Mouse (Mus musculus) liver, adult 2 months (tissue): ENCODE results near the gene Mapk13. TPM values are rescaled to one million over a fixed set of nuclear protein-coding genes. Genes with fewer than 3 reads are reported as not detected.

ENCODE experiments used
- DNase-seq: peaks from one replicate; pipeline ENCODE4 v3.0.0-alpha.2; 2011; ENCODE audit warnings: low read depth, low spot score; ENCODE audit errors: extremely low read depth
- H3K27ac ChIP-seq: fragments of 200-500 bp; replicated peaks from 2 replicates; pipeline ENCODE4 v1.5.1; 2012; ENCODE audit warnings: low read depth, mild to moderate bottlenecking, control low read depth, inconsistent platforms, low read length; ENCODE audit not compliant: insufficient read depth
- H3K27me3 ChIP-seq: fragments of 200-500 bp; 2 replicates; pipeline ENCODE4 v1.6.1; 2012; ENCODE audit warnings: mild to moderate bottlenecking, moderate library complexity, low read length, inconsistent platforms; ENCODE audit not compliant: control insufficient read depth, insufficient read depth
- H3K36me3 ChIP-seq: fragments of 200-500 bp; 2 replicates; pipeline ENCODE4 v1.6.1; 2012; ENCODE audit warnings: low read length, inconsistent platforms; ENCODE audit not compliant: control insufficient read depth, insufficient read depth
- H3K4me1 ChIP-seq: fragments of 200-500 bp; 2 replicates; pipeline ENCODE4 v1.6.1; 2011; ENCODE audit warnings: low read length; ENCODE audit not compliant: control insufficient read depth, insufficient read depth
- H3K4me3 ChIP-seq: fragments of 200-500 bp; 2 replicates; pipeline ENCODE4 v1.5.1; 2011; ENCODE audit warnings: low read depth, mild to moderate bottlenecking, control low read depth, low read length, moderate library complexity; ENCODE audit not compliant: insufficient read depth
- H3K79me2 ChIP-seq: fragments of 200-500 bp; 2 replicates; pipeline ENCODE4 v1.6.1; 2012; ENCODE audit warnings: inconsistent platforms, mild to moderate bottlenecking, low read length, moderate library complexity; ENCODE audit not compliant: control insufficient read depth, insufficient read depth
- H3K9ac ChIP-seq: fragments of 200-500 bp; 2 replicates; pipeline ENCODE4 v1.6.1; 2012; ENCODE audit warnings: low read depth, mild to moderate bottlenecking, control low read depth, inconsistent platforms, low read length
- CTCF ChIP-seq: fragments of 200-500 bp; IDR thresholded peaks from 2 replicates; pipeline ENCODE4 v1.5.1; 2011; ENCODE audit warnings: low read depth, low read length, control low read depth
- POLR2A ChIP-seq: fragments of 200-500 bp; IDR thresholded peaks from 2 replicates; pipeline ENCODE4 v1.6.1; 2011; ENCODE audit warnings: low read length, control low read depth; ENCODE audit not compliant: insufficient read depth; ENCODE audit errors: extremely low read depth
- WGBS: fragments of 180-500 bp; shearing (Covaris S2); methylation state at CpG from one replicate; pipeline ENCODE4 v1.1.7; 2018; 5-methylcytosine and 5-hydroxymethylcytosine counted together
- polyA plus RNA-seq: library from polyadenylated mRNA; depleted of rRNA; stranded (reverse); fragments of >200 nt; gene quantifications from 2 replicates; pipeline ENCODE4 v1.2.3, GENCODE M21; 2012
- total RNA-seq: library from RNA; depleted of rRNA; stranded (reverse); fragments of >200 nt; gene quantifications from 2 replicates; pipeline ENCODE4 v1.2.3, GENCODE M21; 2014

Mapk13 gene
- total and polyA plus RNA-seq, 2 experiments = 0.22 to 0.65 TPM

- no peaks in the 10 kb centered on the region for H3K79me2 ChIP-seq
- no peak overlapping the region for H3K27ac ChIP-seq
- TF ChIP-seq CTCF (no peak), POLR2A (no peak)
- H3K36me3 ChIP-seq = no peaks in the 10 kb centered on the region
- no peak overlapping the region for H3K4me3 ChIP-seq
- DNase-seq = peak; percentile 84
- no peaks in the 10 kb centered on the region for H3K4me1 ChIP-seq
- H3K27me3 ChIP-seq = no peaks in the 10 kb centered on the region
- WGBS = 69% methylated on average over 16 of the region's 16 CpGs
- no peak overlapping the region for H3K9ac ChIP-seq
Measured at GRCm38 (mm10) chr17:28777231-28778005, 8.3 kb downstream of the Mapk13 start.

- Histone ChIP-seq H3K79me2 (no peaks in the 10 kb centered on the region), H3K36me3 (no peaks in the 10 kb centered on the region), H3K4me1 (no peaks in the 10 kb centered on the region), H3K4me3 (no peak overlapping the region), H3K27me3 (no peaks in the 10 kb centered on the region), H3K9ac (no peak overlapping the region), H3K27ac (no peak overlapping the region)
- WGBS = 90% methylated on average over 3 of the region's 3 CpGs
- no peak for TF ChIP-seq POLR2A
- TF ChIP-seq CTCF = no peak
- DNase-seq = no peak
Measured at GRCm38 (mm10) chr17:28779735-28780134, 10.6 kb downstream of the Mapk13 start.

GRCm38 (mm10) chr17:28780836-28781235 lies 11.7 kb downstream of the Mapk13 start:
- no peak for DNase-seq
- 75% methylated on average over 3 of the region's 3 CpGs for WGBS
- Histone ChIP-seq H3K9ac (no peak overlapping the region), H3K4me3 (no peak overlapping the region), H3K4me1 (no peaks in the 10 kb centered on the region), H3K79me2 (no peaks in the 10 kb centered on the region), H3K36me3 (no peaks in the 10 kb centered on the region), H3K27me3 (no peaks in the 10 kb centered on the region), H3K27ac (no peak overlapping the region)
- no peak for TF ChIP-seq POLR2A
- no peak for TF ChIP-seq CTCF

- 83% methylated on average over 9 of the region's 9 CpGs for WGBS
- Histone ChIP-seq H3K4me1 (no peaks in the 10 kb centered on the region), H3K79me2 (no peaks in the 10 kb centered on the region), H3K9ac (no peak overlapping the region), H3K27ac (no peak overlapping the region), H3K4me3 (no peak overlapping the region), H3K27me3 (no peaks in the 10 kb centered on the region), H3K36me3 (no peaks in the 10 kb centered on the region)
- TF ChIP-seq CTCF (no peak), POLR2A (no peak)
- DNase-seq = no peak
Measured at GRCm38 (mm10) chr17:28781290-28782045, 12.4 kb downstream of the Mapk13 start.

- no peak for DNase-seq
- TF ChIP-seq POLR2A (no peak), CTCF (no peak)
- Histone ChIP-seq H3K36me3 (no peaks in the 10 kb centered on the region), H3K9ac (no peak overlapping the region), H3K4me1 (no peaks in the 10 kb centered on the region), H3K4me3 (no peak overlapping the region), H3K27me3 (no peaks in the 10 kb centered on the region), H3K27ac (no peak overlapping the region), H3K79me2 (no peaks in the 10 kb centered on the region)
- WGBS = 94% methylated on average over 3 of the region's 3 CpGs
Measured at GRCm38 (mm10) chr17:28785036-28785435, 15.9 kb downstream of the Mapk13 start.

- no peak overlapping the region for H3K4me3 ChIP-seq
- no peaks in the 10 kb centered on the region for H3K79me2 ChIP-seq
- no peak overlapping the region for H3K9ac ChIP-seq
- no peaks in the 10 kb centered on the region for H3K36me3 ChIP-seq
- H3K4me1 ChIP-seq = no peaks in the 10 kb centered on the region
- TF ChIP-seq CTCF (no peak), POLR2A (no peak)
- 98% methylated on average over 12 of the region's 12 CpGs for WGBS
- no peak for DNase-seq
- H3K27me3 ChIP-seq = no peaks in the 10 kb centered on the region
- H3K27ac ChIP-seq = no peak overlapping the region
Measured at GRCm38 (mm10) chr17:28787507-28787906, 18.4 kb downstream of the Mapk13 start.
